Mouse (Mus musculus) heart, adult 18-20 months (tissue): ENCODE measurements around the gene Akap5. TPM values are rescaled to one million over a fixed set of nuclear protein-coding genes. Genes with fewer than 3 reads are reported as not detected.
A peak's percentile ranks its signal among the peaks of the same experiment; 100 is the strongest.

Source experiments
- DNase-seq, 2 experiments: peaks; one replicate each; pipeline ENCODE4 v3.0.0; 2021 to 2022; ENCODE audit warnings: mixed read lengths in 1 of 2
- total RNA-seq, 2 experiments: library from RNA; stranded (reverse); gene quantifications; 2 replicates each; pipeline ENCODE4 v1.2.3; 2021

The Akap5 gene
- total RNA-seq, 2 experiments from 2014 or later = 0.46 to 0.52 TPM

- DNase-seq = no peak
Measured at GRCm38 (mm10) chr12:76368790-76369205, 44.1 kb downstream of the Akap5 start.

DNA sequence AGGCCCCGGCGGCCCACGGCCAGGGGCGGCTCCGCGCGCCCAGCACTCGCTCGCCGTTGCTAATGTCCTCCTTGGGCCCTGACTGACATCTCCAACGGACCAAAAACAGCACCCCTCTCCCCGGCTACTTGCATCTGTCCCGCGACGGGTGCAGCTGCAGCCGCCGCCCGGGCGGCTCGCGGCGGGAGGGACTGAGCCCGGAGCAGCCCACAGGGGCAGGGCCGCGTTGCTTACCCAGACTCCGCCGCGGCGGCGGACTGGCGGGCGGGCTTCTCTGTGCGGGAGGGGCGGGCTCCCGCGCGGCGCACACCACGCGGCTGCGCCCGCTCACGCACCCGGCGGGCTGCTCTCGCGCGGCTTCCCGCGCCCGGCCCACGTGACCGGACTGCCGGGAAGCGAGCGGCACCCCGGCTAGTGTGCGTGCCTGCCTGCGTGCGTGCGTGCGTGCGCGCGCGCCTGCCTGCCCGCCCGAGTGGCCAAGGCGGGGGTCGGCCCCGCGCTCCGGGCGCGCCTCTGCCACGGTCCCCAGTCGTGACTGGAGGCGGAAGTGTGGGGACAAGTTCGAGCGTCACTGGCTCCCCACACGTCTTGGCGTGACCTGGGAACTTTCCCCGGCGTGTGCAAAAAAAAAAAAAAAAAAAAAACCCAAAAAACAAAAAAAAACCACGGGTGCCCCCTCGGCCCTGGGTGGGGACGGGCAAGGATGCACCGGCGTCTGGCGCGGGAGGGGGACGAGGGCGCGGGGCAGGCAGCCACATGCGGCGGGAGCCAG is 44.7 kb downstream of the Akap5 start, which contains the start of gene Zbtb25:
TSS of gene Zbtb25 (minus strand) at position 397 of the 772 bp plus-strand sequence.
- DNase-seq = peak; percentile 82 to 89

DNA sequence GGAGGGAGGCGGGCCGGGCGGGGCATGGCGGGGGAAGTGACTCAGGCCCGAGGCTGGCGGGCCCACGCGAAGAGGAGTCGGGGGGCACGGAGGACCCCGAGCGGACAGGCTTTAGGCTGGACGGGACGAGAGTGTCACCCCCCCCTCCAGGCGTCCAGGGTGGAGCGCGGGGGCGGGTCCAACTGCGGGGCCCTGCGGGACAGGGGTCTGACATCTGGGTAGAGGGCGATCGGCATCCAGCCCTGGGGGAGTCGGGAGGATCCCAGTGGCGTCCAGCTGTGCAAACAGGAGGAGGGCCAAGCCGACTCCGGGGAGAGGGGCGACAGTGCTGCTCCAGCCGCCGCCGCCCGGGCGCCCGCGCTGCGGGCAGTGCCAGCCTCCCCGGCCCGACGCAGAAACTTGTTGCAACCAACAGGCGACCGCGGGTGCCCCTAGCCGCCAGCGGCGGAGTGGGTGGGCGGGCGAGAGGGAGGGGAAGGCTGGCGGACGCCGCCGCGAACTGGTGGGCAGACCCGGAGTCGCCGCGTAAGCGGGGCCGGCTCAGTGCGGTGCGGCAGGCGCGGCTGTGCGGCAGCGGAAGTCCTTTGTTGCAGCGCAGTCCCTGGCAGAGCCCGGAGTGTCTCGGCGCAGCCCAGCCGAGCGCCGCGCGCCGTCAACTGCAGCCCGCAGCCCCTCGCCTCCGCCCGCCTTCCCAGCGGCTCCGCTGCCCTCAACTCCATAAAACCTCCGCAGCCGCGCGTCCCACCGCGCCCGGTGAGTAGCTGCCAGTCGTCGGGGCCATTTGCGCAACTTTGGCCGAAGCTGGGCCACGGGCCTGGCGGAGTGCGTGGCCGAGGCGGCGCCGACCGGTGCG is 45.5 kb downstream of the Akap5 start, which contains the start of gene Zbtb1:
TSS of gene Zbtb1 (plus strand) at position 289 of the 853 bp plus-strand sequence.
- peak; percentile 83 to 86 for DNase-seq

DNA sequence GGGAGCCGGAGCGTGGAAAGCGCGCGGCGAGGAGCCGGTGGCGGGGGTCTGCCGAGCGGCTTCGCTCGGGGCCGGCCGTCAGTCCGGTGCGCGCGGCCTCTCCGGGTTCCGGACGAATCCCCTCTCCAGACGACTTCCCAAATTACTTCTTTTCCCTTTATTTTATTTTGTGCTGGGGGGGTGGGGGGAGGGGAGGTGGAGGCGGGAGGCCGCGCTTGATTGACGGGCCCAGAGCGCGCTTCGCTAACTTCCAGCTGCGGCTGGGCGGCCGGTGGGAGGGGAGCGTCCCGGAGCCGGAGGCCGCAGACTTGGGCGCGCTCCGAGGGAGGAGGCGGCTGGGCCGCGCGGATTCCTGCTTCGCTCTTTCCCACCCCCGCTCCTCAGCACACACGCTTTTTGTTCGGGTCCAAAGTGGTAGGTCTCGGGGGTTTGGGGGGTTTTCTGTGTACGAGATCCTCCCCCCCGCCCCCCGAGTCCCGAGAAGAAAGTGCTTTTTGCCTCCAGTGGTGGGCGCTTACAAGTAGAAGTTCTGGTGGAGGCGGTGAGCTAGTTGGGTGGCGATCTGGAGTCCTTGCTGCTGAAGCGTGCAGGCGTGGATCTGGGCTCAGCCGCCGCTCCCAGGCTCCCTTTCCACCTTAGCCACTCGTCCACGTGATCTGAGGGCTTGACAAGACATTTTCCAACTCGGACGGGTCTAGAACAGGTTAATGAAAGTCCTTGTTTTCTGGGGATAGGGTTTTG is 46.3 kb downstream of the Akap5 start:
- peak; percentile 84 to 90 for DNase-seq

- DNase-seq = no peak
Measured at GRCm38 (mm10) chr12:76372046-76372445, 47.4 kb downstream of the Akap5 start.

- DNase-seq = no peak
Measured at GRCm38 (mm10) chr12:76372881-76373818, 48.5 kb downstream of the Akap5 start.

DNA sequence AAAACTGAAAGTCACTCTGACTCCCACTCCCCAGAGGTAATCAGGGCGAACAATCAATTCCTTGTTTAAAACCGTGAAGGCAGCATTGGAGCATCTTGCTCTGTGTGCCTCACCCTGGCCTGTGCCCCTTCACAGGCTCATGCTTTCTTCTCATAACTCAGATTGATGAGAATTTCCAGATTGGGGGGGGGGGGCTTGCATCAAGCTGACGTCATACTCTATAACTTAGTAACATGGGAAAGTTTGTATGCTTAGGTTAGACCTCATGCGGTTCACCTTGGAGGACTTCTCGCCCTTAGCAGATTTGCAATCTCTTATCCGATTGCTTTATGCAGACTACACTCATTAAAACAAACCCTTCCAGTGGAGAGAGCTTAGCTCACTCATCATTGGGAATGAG is 49.3 kb downstream of the Akap5 start:
- no peak for DNase-seq

DNA sequence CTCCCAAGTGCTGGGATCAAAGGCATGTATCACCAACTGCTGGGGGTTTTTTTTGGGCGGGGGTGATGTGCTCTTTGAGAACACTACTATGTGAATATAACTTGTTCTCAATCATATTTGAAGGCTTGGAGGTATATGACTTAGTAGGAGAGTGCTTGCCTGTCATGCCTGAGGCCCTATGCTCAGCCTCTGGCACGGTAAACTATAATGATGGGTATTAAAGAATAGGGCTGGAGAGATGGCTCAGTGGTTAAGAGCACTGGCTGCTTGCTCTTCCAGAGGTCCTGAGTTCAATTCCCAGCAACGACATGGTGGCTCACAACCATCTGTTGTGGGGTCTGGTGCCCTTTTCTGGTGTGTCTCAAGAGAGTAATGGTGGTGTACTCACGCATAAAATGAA is 50.2 kb downstream of the Akap5 start:
- DNase-seq = no peak

DNA sequence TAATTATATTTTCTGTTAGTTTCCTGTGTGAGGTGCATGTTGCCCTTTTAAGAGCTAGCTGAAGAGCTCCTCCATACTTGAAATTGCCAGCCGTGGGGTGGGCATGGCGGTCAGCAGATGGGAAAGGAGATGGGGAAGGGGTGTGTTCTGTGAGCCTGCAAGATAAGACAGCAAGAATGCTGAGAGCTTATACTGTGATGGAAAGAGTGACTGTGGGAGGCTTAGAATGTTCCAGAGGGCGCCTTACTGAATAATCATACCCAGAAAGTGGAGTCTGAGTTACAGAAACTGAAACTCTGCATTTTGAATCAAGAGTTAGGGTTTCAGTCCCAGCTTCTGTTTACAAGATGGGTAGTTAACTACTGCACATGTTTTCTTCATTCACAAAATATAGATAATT is 50.8 kb downstream of the Akap5 start:
- no peak for DNase-seq

DNA sequence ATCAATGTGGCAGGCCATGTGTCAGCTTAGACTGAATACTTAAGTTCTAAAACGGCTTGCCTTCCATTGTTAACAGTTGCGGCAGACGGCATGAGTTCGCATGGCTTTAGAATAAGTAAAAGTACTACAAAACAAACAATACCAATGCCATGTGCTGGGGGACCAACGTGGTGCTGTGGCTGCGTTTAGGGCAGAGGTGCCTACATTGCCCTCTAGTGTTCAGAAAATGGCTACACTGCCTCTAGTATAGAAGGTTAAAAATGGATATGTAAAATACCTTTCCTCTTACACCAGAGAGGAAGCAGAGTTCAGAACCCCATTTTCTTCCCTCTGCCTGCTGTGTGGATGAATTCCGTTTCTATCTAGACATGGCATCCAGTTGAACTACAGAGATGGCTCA is 52.0 kb downstream of the Akap5 start:
- peak; percentile 33 to 44 for DNase-seq

DNA sequence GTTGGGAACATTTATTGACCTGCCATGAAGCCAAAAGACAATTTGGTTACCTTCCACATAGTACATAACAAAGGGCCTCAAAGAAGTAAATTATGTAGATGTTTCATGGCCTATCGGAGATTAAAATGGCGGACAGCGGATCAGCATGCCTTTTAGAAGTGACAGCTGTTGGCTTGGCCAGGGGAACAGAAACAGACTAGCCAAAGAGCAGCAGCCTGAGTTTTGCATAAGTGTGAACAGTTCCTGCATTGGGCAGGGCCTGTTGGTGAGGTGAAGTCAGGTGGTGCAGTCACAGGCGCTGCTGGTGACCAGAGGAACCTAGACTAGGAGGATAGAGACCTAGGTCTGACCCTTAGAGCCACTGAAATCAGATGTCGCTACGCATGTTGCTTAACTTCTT is 52.4 kb downstream of the Akap5 start:
- DNase-seq = no peak

- peak in 1 of 2 experiments; percentile 21 for DNase-seq
Measured at GRCm38 (mm10) chr12:76377726-76378125, 53.0 kb downstream of the Akap5 start.

- no peak for DNase-seq
Measured at GRCm38 (mm10) chr12:76378556-76378955, 53.9 kb downstream of the Akap5 start.

DNA sequence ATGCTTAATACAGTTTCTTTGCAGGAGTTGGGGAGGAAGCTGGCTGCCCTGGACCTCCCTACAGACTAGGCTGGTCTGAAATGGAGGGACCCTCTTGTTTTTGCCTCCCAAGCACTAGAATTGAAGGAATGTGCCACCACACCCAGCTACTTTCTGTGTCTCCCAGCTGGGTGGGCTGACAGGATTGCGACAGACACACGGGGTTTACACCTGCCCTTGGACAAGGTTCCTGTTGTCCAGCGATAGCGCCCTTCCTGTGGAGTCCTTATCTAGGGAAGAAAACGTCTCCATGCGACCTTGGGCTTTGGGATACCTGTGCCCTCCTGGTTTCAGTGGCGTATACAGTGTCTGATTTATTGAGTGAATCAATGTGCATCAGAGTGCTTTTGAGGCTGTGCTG is 55.5 kb downstream of the Akap5 start:
- DNase-seq = no peak

Other genes starting within 250 kb of the Akap5 start
- gene Esr2, start 147.6 kb upstream of the Akap5 start, total RNA-seq = not detected
- not detected for gene Tex21, start 78.1 kb upstream of the Akap5 start, total RNA-seq
- gene Mthfd1, start 69.6 kb upstream of the Akap5 start, total RNA-seq = 10 to 100 TPM; 25.6 to 27.9 TPM
- gene Zbtb25, start 44.7 kb downstream of the Akap5 start, total RNA-seq = 1 to 10 TPM; 5.2 to 5.8 TPM
- gene Zbtb1, start 45.4 kb downstream of the Akap5 start, total RNA-seq = 1 to 10 TPM; 2.9 to 3.0 TPM
- gene Hspa2, start 79.3 kb downstream of the Akap5 start, total RNA-seq = 1 to 10 TPM; 5.4 to 6.2 TPM
- gene Ppp1r36, start 92.6 kb downstream of the Akap5 start, total RNA-seq = under 1 TPM in 1 of 2 experiments, not detected in 1; 0.18 TPM
- gene Plekhg3, start 206.0 kb downstream of the Akap5 start, total RNA-seq = 10 to 100 TPM; 10.6 to 11.4 TPM